Mouse (Mus musculus): ENCODE measurements at regions not wholly inside any gene's neighbourhood (a gene's known extent, or its start where the extent isn't known, plus 50 kb on each side); places are given as distances from the start of the nearest gene placed in this dataset.

DNA sequence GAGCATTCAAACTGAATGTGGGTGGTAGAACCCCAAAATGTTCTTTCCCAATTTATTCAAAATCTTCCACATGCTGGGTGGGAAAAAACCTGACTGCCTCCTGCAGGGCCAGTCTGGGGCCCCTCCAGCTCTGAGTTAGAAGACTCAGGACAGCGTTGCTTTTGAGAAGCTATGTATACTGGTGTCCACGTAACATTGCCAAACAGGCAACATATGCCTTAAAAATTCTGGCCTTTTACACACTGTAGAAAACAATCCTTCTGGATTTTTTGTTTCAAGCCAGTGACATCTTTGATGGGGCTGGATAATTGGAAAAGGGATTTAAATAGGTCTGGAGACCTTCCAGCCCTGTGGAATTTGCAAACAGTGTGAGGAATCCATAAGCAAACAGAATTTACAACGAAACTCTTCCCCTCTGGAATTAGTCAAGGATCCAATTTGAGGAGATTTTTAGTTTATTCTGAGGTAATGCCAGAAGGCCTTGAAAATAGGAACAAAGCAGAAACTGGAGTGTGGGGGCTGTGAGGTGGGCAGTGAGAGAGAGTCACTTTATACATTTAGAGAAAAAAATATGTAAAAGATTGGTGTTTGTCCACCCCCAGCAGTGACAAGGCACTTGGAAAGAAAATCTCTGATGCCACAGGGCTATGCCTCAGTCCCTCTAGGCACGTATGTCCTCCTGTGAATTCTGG, 108.9 kb upstream of the F13a1 start:
- 77% methylated on average over 4 of the region's 4 CpGs for WGBS

DNA sequence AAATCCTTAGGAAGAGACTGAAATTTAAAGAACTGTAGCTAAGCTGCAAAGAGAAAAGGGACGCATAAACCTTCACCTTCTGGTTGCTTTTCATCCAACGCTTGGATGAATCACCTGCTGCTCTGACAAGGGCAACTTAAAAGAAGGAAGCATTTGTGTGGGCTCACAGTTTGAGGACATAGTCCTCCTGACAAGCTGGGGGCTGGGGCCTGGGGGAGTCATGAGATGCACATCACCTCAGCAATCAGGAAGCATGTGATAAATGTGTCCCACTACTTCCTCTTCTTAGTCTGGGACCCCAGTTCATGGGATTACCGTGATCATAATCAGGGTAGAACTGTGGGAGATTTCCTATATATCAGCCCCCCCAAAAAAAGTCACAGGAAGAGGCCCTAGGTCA, 107.8 kb upstream of the F13a1 start:
- Histone ChIP-seq H3K9me3 (ENCODE audit: control insufficient read depth, low read length) (no peaks in the 10 kb centered on the region), H3K27me3 (ENCODE audit: control insufficient read depth, insufficient read depth, low read length) (no peaks in the 10 kb centered on the region), H3K4me2 (ENCODE audit: low read length) (no peak overlapping the region), H3K4me3 (replicated peaks; ENCODE audit: low read depth, low read length) (no peak overlapping the region), H3K4me1 (ENCODE audit: control insufficient read depth, insufficient read depth, low read length) (no peaks in the 10 kb centered on the region), H3K27ac (replicated peaks; ENCODE audit: low read depth, low read length) (no peak overlapping the region), H3K36me3 (ENCODE audit: control insufficient read depth, insufficient read depth, low read length) (no peaks in the 10 kb centered on the region), H3K9ac (replicated peaks; ENCODE audit: low read length) (no peak overlapping the region)
- WGBS = 86% methylated on average over 3 of the region's 3 CpGs
- ATAC-seq (ENCODE audit: low FRiP score, low TSS enrichment) (no peak), DNase-seq (no peak)

More for the DNA sequence above, 108.9 kb upstream of the F13a1 start:
- H3K9me3 ChIP-seq (ENCODE audit: control insufficient read depth, low read length) = no peaks in the 10 kb centered on the region
- no peaks in the 10 kb centered on the region for H3K36me3 ChIP-seq (ENCODE audit: control insufficient read depth, insufficient read depth, low read length)
- H3K9ac ChIP-seq (replicated peaks; ENCODE audit: low read length) = no peak overlapping the region
- ATAC-seq (ENCODE audit: low FRiP score, low TSS enrichment) (no peak), DNase-seq (peak; percentile 13)
- no peak overlapping the region for H3K27ac ChIP-seq (replicated peaks; ENCODE audit: low read depth, low read length)
- H3K4me1 ChIP-seq (ENCODE audit: control insufficient read depth, insufficient read depth, low read length) = no peaks in the 10 kb centered on the region
- H3K4me2 ChIP-seq (ENCODE audit: low read length) = no peak overlapping the region
- H3K27me3 ChIP-seq (ENCODE audit: control insufficient read depth, insufficient read depth, low read length) = no peaks in the 10 kb centered on the region
- H3K4me3 ChIP-seq (replicated peaks; ENCODE audit: low read depth, low read length) = no peak overlapping the region

DNA sequence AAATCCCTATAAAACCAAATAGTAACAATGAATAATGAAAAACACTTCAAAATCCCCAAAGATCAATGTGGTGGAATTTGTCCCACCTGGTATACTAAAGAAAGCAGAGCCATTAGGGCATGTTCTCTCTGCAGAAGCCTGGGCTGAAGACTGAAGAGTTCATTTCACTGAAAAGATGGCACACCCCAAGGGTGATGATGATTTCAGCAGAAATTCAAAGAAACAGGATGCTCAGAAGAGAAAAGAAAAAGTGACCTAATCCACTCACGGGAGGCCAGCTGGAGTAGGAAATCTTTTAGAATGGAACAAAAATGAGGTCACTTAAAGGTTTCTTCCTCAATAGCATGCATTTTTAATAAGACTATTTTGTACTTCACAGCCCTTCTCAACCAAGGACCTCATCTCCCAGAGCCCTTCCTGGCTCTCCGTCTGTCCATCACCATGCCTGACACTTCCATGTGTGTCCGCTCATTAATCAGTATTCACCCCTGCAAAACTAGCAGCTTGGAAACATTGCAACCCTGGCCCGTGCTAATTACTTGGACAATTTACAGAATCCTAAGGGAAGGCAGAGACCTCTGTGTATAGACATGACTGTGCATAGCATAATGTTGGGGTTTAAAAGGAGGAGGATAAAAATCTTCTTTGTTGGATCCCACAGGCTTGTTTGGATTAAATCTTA, 101.9 kb upstream of the F13a1 start:
- no peak overlapping the region for H3K4me3 ChIP-seq (replicated peaks; ENCODE audit: low read depth, low read length)
- H3K36me3 ChIP-seq (ENCODE audit: control insufficient read depth, insufficient read depth, low read length) = no peaks in the 10 kb centered on the region
- H3K4me2 ChIP-seq (ENCODE audit: low read length) = no peak overlapping the region
- no peak for ATAC-seq (ENCODE audit: low FRiP score, low TSS enrichment)
- peak; percentile 18 for DNase-seq
- WGBS = 38% methylated on average over 4 of the region's 4 CpGs
- no peak overlapping the region for H3K27ac ChIP-seq (replicated peaks; ENCODE audit: low read depth, low read length)
- H3K9ac ChIP-seq (replicated peaks; ENCODE audit: low read length) = no peak overlapping the region
- no peaks in the 10 kb centered on the region for H3K9me3 ChIP-seq (ENCODE audit: control insufficient read depth, low read length)
- no peaks in the 10 kb centered on the region for H3K4me1 ChIP-seq (ENCODE audit: control insufficient read depth, insufficient read depth, low read length)
- no peaks in the 10 kb centered on the region for H3K27me3 ChIP-seq (ENCODE audit: control insufficient read depth, insufficient read depth, low read length)

DNA sequence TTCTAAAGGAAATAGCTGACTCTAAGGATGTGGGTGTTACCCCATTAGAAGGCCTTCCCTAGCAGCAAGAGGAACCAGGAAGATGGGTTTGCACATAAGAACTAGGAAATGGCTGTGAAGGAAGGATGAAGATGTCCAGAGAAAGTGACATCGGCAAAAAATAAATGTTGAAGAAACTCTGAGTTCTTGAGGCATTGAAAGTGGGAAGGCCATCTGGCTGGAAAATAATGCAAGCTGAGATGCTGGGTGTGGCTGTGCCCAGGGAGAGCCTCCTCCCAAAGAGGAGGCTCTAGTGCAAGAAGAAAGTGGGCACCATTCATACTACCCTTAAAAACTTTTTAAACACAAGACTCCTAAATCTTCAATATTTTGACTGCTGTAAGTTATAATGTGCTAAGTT, 99.9 kb upstream of the F13a1 start:
- Histone ChIP-seq H3K9me3 (ENCODE audit: control insufficient read depth, low read length) (no peaks in the 10 kb centered on the region), H3K9ac (replicated peaks; ENCODE audit: low read length) (no peak overlapping the region), H3K4me1 (ENCODE audit: control insufficient read depth, insufficient read depth, low read length) (no peaks in the 10 kb centered on the region), H3K36me3 (ENCODE audit: control insufficient read depth, insufficient read depth, low read length) (no peaks in the 10 kb centered on the region), H3K4me2 (ENCODE audit: low read length) (no peak overlapping the region), H3K4me3 (replicated peaks; ENCODE audit: low read depth, low read length) (no peak overlapping the region), H3K27ac (replicated peaks; ENCODE audit: low read depth, low read length) (no peak overlapping the region), H3K27me3 (ENCODE audit: control insufficient read depth, insufficient read depth, low read length) (no peaks in the 10 kb centered on the region)
- ATAC-seq (ENCODE audit: low FRiP score, low TSS enrichment) (no peak), DNase-seq (no peak)
- 90% methylated on average over 1 of the region's 1 CpGs for WGBS

DNA sequence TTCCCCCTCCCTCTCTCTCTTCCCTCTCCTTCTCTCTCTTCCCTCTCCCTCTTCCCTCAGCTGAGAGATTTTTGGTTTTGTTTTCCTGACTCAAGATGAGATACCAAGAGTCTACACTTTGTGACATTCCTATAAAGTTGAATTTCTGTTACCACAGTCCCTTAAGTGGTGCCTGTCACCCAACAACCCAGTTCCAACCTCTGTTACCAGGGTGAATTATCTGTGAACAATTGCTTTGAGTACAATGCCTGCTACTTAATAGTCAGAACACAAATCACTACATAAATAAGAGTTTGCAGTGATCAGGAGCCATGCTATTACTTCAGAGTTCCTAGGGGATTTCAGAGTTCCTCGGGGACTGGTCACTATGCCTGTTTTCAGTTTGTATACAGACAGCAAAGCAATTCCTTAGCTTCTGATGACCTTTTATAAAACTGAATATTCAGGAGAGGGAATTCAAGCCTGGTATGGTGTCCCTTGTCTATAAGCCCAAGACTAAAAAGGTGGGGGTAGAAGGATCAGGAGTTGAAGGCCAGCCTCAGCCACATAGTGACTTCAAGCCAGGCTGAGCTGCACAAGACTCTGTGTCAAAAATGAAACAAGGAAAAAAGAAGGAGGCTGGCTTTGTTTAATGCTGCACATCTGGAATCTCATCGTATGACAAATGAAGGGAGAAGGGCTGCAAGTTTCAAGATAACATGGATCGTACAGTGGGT, 99.2 kb upstream of the F13a1 start:
- H3K4me3 ChIP-seq (replicated peaks; ENCODE audit: low read depth, low read length) = no peak overlapping the region
- ATAC-seq (ENCODE audit: low FRiP score, low TSS enrichment) (no peak), DNase-seq (peak; percentile 20)
- no peak overlapping the region for H3K4me2 ChIP-seq (ENCODE audit: low read length)
- no peaks in the 10 kb centered on the region for H3K4me1 ChIP-seq (ENCODE audit: control insufficient read depth, insufficient read depth, low read length)
- 45% methylated on average over 3 of the region's 3 CpGs for WGBS
- no peaks in the 10 kb centered on the region for H3K36me3 ChIP-seq (ENCODE audit: control insufficient read depth, insufficient read depth, low read length)
- H3K9me3 ChIP-seq (ENCODE audit: control insufficient read depth, low read length) = no peaks in the 10 kb centered on the region
- no peak overlapping the region for H3K9ac ChIP-seq (replicated peaks; ENCODE audit: low read length)
- no peak overlapping the region for H3K27ac ChIP-seq (replicated peaks; ENCODE audit: low read depth, low read length)
- no peaks in the 10 kb centered on the region for H3K27me3 ChIP-seq (ENCODE audit: control insufficient read depth, insufficient read depth, low read length)

DNA sequence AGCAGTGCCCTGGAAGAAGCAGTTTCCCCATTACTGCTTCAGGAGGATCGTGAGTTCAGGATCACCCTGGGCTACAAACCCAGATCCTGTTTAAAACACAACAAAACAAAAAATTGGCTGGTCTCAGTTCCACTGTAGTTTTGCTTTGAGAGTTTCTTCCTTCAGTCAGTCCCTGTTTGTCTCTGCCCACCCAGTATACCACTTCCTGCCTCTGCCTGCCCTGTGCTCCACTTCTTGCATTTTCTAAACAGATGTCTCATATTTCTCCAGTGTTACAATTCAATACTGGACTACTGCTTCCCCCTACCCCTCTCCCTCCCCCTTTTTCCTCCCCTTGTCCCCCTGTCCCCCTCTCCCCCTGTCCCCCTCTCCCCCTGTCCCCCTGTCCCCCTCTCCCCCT, 98.6 kb upstream of the F13a1 start:
- ATAC-seq (ENCODE audit: low FRiP score, low TSS enrichment) (no peak), DNase-seq (no peak)
- Histone ChIP-seq H3K4me1 (ENCODE audit: control insufficient read depth, insufficient read depth, low read length) (no peaks in the 10 kb centered on the region), H3K4me3 (replicated peaks; ENCODE audit: low read depth, low read length) (no peak overlapping the region), H3K4me2 (ENCODE audit: low read length) (no peak overlapping the region), H3K27me3 (ENCODE audit: control insufficient read depth, insufficient read depth, low read length) (no peaks in the 10 kb centered on the region), H3K27ac (replicated peaks; ENCODE audit: low read depth, low read length) (no peak overlapping the region), H3K9me3 (ENCODE audit: control insufficient read depth, low read length) (no peaks in the 10 kb centered on the region), H3K36me3 (ENCODE audit: control insufficient read depth, insufficient read depth, low read length) (no peaks in the 10 kb centered on the region), H3K9ac (replicated peaks; ENCODE audit: low read length) (no peak overlapping the region)
- WGBS = 93% methylated on average over 1 of the region's 1 CpGs

DNA sequence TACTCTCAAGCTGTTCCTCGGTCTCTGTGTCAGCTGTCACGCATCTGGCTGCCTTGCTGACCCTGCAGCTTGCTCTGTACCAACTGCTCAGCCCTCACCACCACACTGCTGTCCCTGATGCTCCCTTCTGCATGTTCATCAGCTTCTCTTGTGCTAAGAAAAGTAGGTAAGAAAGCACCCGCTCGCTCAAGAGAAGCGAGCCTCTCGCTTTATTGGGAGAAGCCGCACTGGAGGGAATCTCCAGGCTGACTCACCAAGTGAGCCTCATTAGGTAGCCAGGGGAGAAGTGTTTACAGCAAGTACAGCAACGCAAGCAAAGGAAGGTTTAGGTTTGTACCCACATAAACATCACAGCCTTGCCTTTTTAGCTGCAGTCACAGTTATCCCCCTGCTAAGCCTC, 97.7 kb upstream of the F13a1 start:
- no peaks in the 10 kb centered on the region for H3K36me3 ChIP-seq (ENCODE audit: control insufficient read depth, insufficient read depth, low read length)
- H3K27me3 ChIP-seq (ENCODE audit: control insufficient read depth, insufficient read depth, low read length) = no peaks in the 10 kb centered on the region
- no peak overlapping the region for H3K9ac ChIP-seq (replicated peaks; ENCODE audit: low read length)
- ATAC-seq (ENCODE audit: low FRiP score, low TSS enrichment) = no peak
- no peaks in the 10 kb centered on the region for H3K4me1 ChIP-seq (ENCODE audit: control insufficient read depth, insufficient read depth, low read length)
- no peak overlapping the region for H3K4me3 ChIP-seq (replicated peaks; ENCODE audit: low read depth, low read length)
- H3K27ac ChIP-seq (replicated peaks; ENCODE audit: low read depth, low read length) = no peak overlapping the region
- WGBS = 93% methylated on average over 8 of the region's 8 CpGs
- DNase-seq = no peak
- no peak overlapping the region for H3K4me2 ChIP-seq (ENCODE audit: low read length)
- no peaks in the 10 kb centered on the region for H3K9me3 ChIP-seq (ENCODE audit: control insufficient read depth, low read length)

DNA sequence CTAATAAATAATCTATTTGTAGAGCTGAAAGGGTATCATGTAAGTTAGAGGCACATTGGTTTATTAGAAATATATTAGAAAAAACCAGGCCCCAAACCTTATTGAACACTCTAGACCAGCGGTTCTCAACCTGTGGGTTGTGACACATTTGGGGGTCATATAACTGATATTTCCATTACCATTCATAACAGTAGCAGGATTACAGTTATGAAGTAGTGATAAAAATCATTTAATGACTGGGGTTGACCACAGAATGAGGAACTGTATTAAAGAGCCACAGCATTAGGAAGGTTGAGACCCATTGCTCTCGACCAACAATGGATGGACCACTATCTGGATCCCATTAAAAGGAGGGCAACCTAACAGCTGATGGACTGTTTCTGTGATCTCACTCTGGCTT, 92.8 kb upstream of the F13a1 start:
- Histone ChIP-seq H3K4me3 (replicated peaks; ENCODE audit: low read depth, low read length) (no peak overlapping the region), H3K4me2 (ENCODE audit: low read length) (no peak overlapping the region), H3K27ac (replicated peaks; ENCODE audit: low read depth, low read length) (no peak overlapping the region), H3K9ac (replicated peaks; ENCODE audit: low read length) (no peak overlapping the region), H3K9me3 (ENCODE audit: control insufficient read depth, low read length) (no peaks in the 10 kb centered on the region), H3K36me3 (ENCODE audit: control insufficient read depth, insufficient read depth, low read length) (no peaks in the 10 kb centered on the region), H3K4me1 (ENCODE audit: control insufficient read depth, insufficient read depth, low read length) (no peaks in the 10 kb centered on the region), H3K27me3 (ENCODE audit: control insufficient read depth, insufficient read depth, low read length) (no peaks in the 10 kb centered on the region)
- WGBS = 90% methylated on average over 2 of the region's 2 CpGs
- ATAC-seq (ENCODE audit: low FRiP score, low TSS enrichment) (no peak), DNase-seq (no peak)

DNA sequence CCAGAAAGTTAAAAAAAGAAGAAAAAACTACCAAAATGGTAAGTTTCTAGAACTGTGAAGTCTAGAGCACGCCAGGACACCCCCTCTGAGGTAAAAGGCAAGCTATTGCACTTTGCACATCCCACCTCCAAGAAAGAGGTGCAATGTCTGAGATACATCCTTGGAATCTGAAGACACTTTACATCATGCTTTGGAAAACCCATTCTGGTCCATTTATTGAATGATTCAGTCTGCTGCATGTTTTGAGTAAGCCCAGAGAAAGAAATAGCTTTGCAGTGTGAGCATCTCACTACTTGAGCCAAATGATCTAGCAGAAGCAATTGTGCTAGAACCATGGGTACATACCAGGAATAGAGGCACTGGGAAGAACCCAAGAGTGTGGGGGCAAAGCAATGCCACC, 85.1 kb upstream of the F13a1 start:
- no peak for DNase-seq
- 75% methylated on average over 1 of the region's 1 CpGs for whole genome bisulfite sequencing
- H3K4me3 ChIP-seq (replicated peaks; ENCODE audit: low read depth, low read length) = no peak overlapping the region
- H3K4me2 ChIP-seq (ENCODE audit: low read length) = no peak overlapping the region
- H3K27ac ChIP-seq (replicated peaks; ENCODE audit: low read depth, low read length) = no peak overlapping the region
- H3K36me3 ChIP-seq (ENCODE audit: control insufficient read depth, insufficient read depth, low read length) = no peaks in the 10 kb centered on the region
- H3K9ac ChIP-seq (replicated peaks; ENCODE audit: low read length) = no peak overlapping the region
- ATAC-seq (ENCODE audit: low FRiP score, low TSS enrichment) = no peak
- no peaks in the 10 kb centered on the region for H3K4me1 ChIP-seq (ENCODE audit: control insufficient read depth, insufficient read depth, low read length)
- H3K9me3 ChIP-seq (ENCODE audit: control insufficient read depth, low read length) = no peaks in the 10 kb centered on the region
- no peaks in the 10 kb centered on the region for H3K27me3 ChIP-seq (ENCODE audit: control insufficient read depth, insufficient read depth, low read length)
